Mouse (Mus musculus) limb, embryonic 14.5 days (tissue): ENCODE results near the gene Rnf187. TPM values are rescaled to one million over a fixed set of nuclear protein-coding genes. Genes with fewer than 3 reads are reported as not detected.
A peak's percentile ranks its signal among the peaks of the same experiment; 100 is the strongest.

Source experiments
- ATAC-seq: fragments of 200-750 bp; cut with Nextera tagmentation; 2 replicates; pipeline ENCODE4 v1.8.0; 2017; ENCODE audit warnings: low read depth, moderate number of reproducible peaks, moderate TSS enrichment; ENCODE audit not compliant: low FRiP score
- DNase-seq: peaks from one replicate; pipeline ENCODE4 v3.0.0-alpha.2; 2015; ENCODE audit warnings: low spot score
- H3K27ac ChIP-seq: fragments of 300-500 bp; sonication (generic); replicated peaks from 2 replicates; pipeline ENCODE4 v1.5.1; 2014; ENCODE audit warnings: low read depth, mild to moderate bottlenecking, low read length, moderate library complexity, mixed read lengths
- H3K27me3 ChIP-seq: fragments of 300-500 bp; sonication (generic); 2 replicates; pipeline ENCODE4 v1.6.1; 2014; ENCODE audit warnings: low read length, mixed read lengths; ENCODE audit not compliant: control insufficient read depth, insufficient read depth
- H3K36me3 ChIP-seq: fragments of 300-500 bp; sonication (generic); 2 replicates; pipeline ENCODE4 v1.6.1; 2014; ENCODE audit warnings: mild to moderate bottlenecking, low read length, moderate library complexity, mixed read lengths; ENCODE audit not compliant: control insufficient read depth, insufficient read depth
- H3K4me1 ChIP-seq: fragments of 300-500 bp; sonication (generic); 2 replicates; pipeline ENCODE4 v1.6.1; 2014; ENCODE audit warnings: antibody characterized with exemption, low read length, mixed read lengths; ENCODE audit not compliant: control insufficient read depth, insufficient read depth
- H3K4me2 ChIP-seq: fragments of 300-500 bp; sonication (generic); replicated peaks from 2 replicates; pipeline ENCODE4 v1.6.1; 2014; ENCODE audit warnings: low read depth, mild to moderate bottlenecking, low read length, moderate library complexity; ENCODE audit not compliant: severe bottlenecking
- H3K4me3 ChIP-seq: fragments of 300-500 bp; sonication (generic); replicated peaks from 2 replicates; pipeline ENCODE4 v1.5.1; 2014; ENCODE audit warnings: low read length
- H3K9ac ChIP-seq: fragments of 300-500 bp; sonication (generic); 2 replicates; pipeline ENCODE4 v1.6.1; 2014; ENCODE audit warnings: mild to moderate bottlenecking, low read depth, low read length, moderate library complexity; ENCODE audit not compliant: severe bottlenecking
- H3K9me3 ChIP-seq: fragments of 300-500 bp; sonication (generic); 2 replicates; pipeline ENCODE4 v1.6.1; 2016; ENCODE audit warnings: low read length; ENCODE audit not compliant: control insufficient read depth
- POLR2A ChIP-seq: fragments of 200-500 bp; IDR thresholded peaks from 2 replicates; pipeline ENCODE4 v1.8.0; 2012; ENCODE audit warnings: inconsistent platforms, mild to moderate bottlenecking, moderate library complexity, borderline replicate concordance; ENCODE audit not compliant: insufficient read depth, insufficient read length; ENCODE audit errors: extremely low read depth
- WGBS: fragments of 180-500 bp; shearing (Covaris S2); extraction: QIAGEN DNeasy Blood & Tissue Kit; methylation state at CpG from one replicate; pipeline ENCODE4 v1.1.7; 2014; 5-methylcytosine and 5-hydroxymethylcytosine counted together
- polyA plus RNA-seq, 2 experiments: library from polyadenylated mRNA; depleted of rRNA in 1 of 2; stranded (reverse) in 1 of 2; unstranded in 1 of 2; fragments of >200 nt; fragmentation: Nextera tagmentation in 1 of 2; extraction: Ambion mirVana in 1 of 2; gene quantifications; 2 replicates each; pipeline versions ENCODE4 v1.2.1 to v1.2.3; 2012 to 2014

Gene Rnf187
- polyA plus RNA-seq, 2 experiments = 248 to 284 TPM

DNA sequence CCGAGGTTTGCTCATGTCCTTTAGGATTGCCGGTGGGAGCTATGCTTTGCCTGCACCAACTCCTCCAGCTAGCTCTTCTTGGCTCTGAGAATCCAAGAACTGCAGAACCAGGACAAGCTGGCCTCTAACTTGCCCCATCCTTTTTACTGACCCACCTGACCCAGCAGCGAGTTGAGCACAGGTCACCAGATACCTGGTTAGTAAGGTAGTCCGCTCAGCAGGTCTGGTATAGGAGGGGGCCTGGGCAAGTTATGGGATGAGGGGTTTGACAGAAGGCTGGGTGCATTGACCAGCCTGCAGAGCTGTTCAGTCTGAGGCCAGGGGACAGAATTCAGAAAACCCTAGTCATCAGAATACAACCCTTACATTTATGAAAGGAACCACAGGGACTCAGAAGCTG lies 9.7 kb downstream of the Rnf187 start:
- Histone ChIP-seq H3K36me3 (peaks cover 34% of the 10 kb centered on the region), H3K4me3 (no peak overlapping the region), H3K4me1 (no peaks in the 10 kb centered on the region), H3K4me2 (no peak overlapping the region), H3K27ac (no peak overlapping the region), H3K9me3 (no peaks in the 10 kb centered on the region), H3K27me3 (no peaks in the 10 kb centered on the region), H3K9ac (no peak overlapping the region)
- DNase-seq (no peak), ATAC-seq (no peak)
- 60% methylated on average over 4 of the region's 4 CpGs for WGBS
- TF ChIP-seq POLR2A = no peak

DNA sequence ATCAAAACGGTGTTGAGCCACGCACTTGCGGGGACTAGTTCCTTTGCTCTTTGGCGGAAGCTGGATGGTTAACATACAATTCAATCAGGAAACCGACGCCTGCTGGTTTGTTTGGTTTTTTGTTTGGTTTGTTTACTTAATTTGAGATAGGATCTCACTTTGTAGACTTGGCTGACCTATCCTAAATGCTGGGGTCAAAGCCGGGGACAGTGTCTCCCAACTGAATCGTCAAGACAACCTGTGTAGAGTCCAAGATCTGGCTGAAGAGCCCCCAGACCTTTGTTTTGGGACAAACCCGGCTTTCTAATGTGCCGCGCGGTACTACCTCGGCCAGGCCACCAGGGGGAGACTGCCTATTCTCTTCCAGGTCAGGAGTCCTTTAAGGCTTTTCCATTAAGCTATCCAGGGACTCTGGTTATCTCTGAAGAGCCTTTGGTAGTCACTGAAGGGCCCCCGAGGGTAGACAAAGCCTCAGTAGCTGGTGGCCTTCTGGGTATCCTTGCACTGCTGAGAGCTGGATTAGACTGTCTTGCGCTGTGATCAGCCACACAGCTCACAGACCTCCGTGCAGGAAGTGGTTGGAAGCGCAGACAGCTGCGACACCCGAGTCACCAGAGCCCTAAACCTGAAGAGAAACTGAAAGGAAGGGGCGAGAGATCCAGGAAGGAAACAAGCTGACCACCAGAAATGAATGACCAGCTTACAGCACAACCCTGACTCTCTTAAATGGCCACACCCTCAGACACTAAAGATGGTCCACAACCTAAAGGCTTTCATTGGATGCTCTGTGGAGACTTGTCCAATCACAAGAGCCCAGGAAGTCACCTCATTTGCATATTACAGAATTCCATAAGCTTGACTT lies 10.7 kb downstream of the Rnf187 start:
- H3K27ac ChIP-seq = no peak overlapping the region

DNA sequence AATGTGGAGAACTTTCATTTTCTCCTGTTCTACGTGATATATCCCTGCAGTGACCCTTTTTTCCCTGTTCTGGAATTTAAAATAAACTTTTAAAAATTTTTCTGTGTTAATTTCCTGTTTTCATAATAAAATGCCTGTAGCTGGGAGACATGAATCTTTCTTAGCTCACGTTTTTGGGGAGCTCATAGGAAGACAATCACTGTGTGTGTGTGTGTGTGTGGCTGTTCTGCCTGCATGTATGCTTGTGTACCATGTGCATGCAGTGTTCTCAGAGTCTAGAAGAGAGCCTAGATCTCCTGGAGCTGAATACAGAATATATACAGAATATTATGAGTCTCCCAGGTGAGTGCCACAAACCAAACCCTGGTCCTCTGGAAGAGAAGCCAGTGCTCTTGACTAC lies 11.7 kb downstream of the Rnf187 start:
- H3K36me3 ChIP-seq = peaks cover 14% of the 10 kb centered on the region
- no peak for ATAC-seq
- WGBS = 69% methylated on average over 2 of the region's 2 CpGs
- H3K4me2 ChIP-seq = no peak overlapping the region
- H3K4me1 ChIP-seq = no peaks in the 10 kb centered on the region
- H3K9ac ChIP-seq = no peak overlapping the region
- no peak for TF ChIP-seq POLR2A
- H3K27me3 ChIP-seq = no peaks in the 10 kb centered on the region
- no peaks in the 10 kb centered on the region for H3K9me3 ChIP-seq
- H3K4me3 ChIP-seq = no peak overlapping the region
- no peak for DNase-seq
- no peak overlapping the region for H3K27ac ChIP-seq

More for the DNA sequence above, 10.7 kb downstream of the Rnf187 start:
- H3K4me2 ChIP-seq = peak overlapping the region; percentile 15
- no peaks in the 10 kb centered on the region for H3K27me3 ChIP-seq
- no peaks in the 10 kb centered on the region for H3K4me1 ChIP-seq
- no peak overlapping the region for H3K9ac ChIP-seq
- DNase-seq = peak; percentile 64
- H3K9me3 ChIP-seq = no peaks in the 10 kb centered on the region
- 30% methylated on average over 20 of the region's 20 CpGs for WGBS
- ATAC-seq = peak; percentile 54
- H3K4me3 ChIP-seq = no peak overlapping the region; the same call in 1 of the 2 replicates
- TF ChIP-seq POLR2A = no peak
- peaks cover 24% of the 10 kb centered on the region for H3K36me3 ChIP-seq

DNA sequence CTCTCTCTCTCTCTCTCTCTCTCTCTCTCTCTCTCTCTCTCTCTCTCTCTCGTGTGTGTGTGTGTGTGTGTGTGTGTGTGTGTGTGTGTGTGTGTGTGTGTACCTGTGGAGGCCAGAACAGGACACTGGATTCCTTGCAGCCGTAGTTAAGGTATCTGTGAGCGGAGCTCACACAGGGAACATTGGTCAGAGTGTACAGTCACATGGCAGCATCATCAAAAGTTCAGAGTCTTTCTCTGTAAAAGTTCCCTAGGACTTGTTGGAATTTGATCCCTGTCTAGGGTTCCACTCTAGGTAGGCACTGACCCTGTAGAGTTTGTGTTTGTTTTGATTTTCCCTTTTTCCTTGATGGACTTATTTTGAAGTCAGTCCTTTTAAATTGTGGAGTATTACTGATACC lies 12.1 kb downstream of the Rnf187 start:
- TF ChIP-seq POLR2A = no peak
- Histone ChIP-seq H3K27ac (no peak overlapping the region), H3K9me3 (no peaks in the 10 kb centered on the region), H3K27me3 (no peaks in the 10 kb centered on the region), H3K9ac (no peak overlapping the region), H3K4me2 (no peak overlapping the region), H3K4me1 (no peaks in the 10 kb centered on the region), H3K36me3 (peaks cover 10% of the 10 kb centered on the region), H3K4me3 (no peak overlapping the region)
- DNase-seq = no peak
- 100% methylated on average over 2 of the region's 3 CpGs for WGBS
- no peak for ATAC-seq

DNA sequence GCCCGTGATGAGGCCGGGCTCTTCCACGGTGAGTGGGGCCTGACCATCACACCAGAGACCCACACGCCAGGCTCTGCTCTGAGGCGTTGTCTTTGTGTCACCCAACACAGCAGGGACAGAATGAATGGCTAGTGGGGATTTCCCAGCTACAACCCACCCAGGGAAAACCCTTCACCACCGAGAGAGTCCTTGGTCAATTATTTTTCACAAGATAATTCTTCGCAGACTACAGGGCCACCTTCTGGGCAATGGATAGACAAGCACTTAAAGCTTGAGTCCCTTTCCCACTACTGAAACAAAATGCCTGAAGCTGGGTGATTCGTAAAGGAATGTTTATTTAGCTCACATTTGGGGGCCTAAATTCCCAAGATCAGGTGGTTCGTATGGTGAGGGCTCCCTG lies 16.3 kb downstream of the Rnf187 start:
- TF ChIP-seq POLR2A = no peak
- H3K4me1 ChIP-seq = no peaks in the 10 kb centered on the region
- ATAC-seq (no peak), DNase-seq (no peak)
- no peak overlapping the region for H3K9ac ChIP-seq
- no peak overlapping the region for H3K27ac ChIP-seq
- no peak overlapping the region for H3K4me3 ChIP-seq
- no peaks in the 10 kb centered on the region for H3K9me3 ChIP-seq
- H3K4me2 ChIP-seq = no peak overlapping the region
- H3K36me3 ChIP-seq = no peaks in the 10 kb centered on the region
- 81% methylated on average over 9 of the region's 9 CpGs for WGBS
- H3K27me3 ChIP-seq = no peaks in the 10 kb centered on the region
